Mouse (Mus musculus) thymus, adult 2 months (tissue): ENCODE results near the gene Ephb2.

Experiments used
- CTCF ChIP-seq: fragments of 200-500 bp; IDR thresholded peaks from 2 replicates; pipeline ENCODE4 v1.5.1; 2012; ENCODE audit warnings: mild to moderate bottlenecking, control low read depth, low read length, moderate library complexity, borderline replicate concordance; ENCODE audit not compliant: control insufficient read depth, poor library complexity, insufficient read depth; ENCODE audit errors: extremely low read depth
- POLR2A ChIP-seq: fragments of 200-500 bp; IDR thresholded peaks from 2 replicates; pipeline ENCODE4 v1.6.1; 2012; ENCODE audit warnings: mild to moderate bottlenecking, low read length, control low read depth, moderate library complexity; ENCODE audit not compliant: control insufficient read depth, poor library complexity, insufficient read depth; ENCODE audit errors: extremely low read depth

GRCm38 (mm10) chr4:136702456-136702855 lies 133.3 kb downstream of the Ephb2 start:
- TF ChIP-seq CTCF (no peak), POLR2A (no peak)
